Mouse (Mus musculus) hindbrain, embryonic 13.5 days (tissue): Measurements from ENCODE around the gene Gm17657. TPM values are rescaled to one million over a fixed set of nuclear protein-coding genes. Genes with fewer than 3 reads are reported as not detected.
"Not testable (repeated sequence)": the region's sequence is repeated elsewhere in the genome, so short reads cannot be mapped to it uniquely, and the experiment has no call there.

ENCODE experiments used
- ATAC-seq: fragments of 200-750 bp; cut with Nextera tagmentation; 2 replicates; pipeline ENCODE4 v1.8.0; 2017; ENCODE audit warnings: moderate TSS enrichment; ENCODE audit not compliant: low FRiP score
- H3K27ac ChIP-seq: fragments of 300-500 bp; sonication (generic); 2 replicates; pipeline ENCODE4 v1.5.1; 2015; ENCODE audit warnings: inconsistent platforms, mild to moderate bottlenecking, moderate library complexity
- H3K27me3 ChIP-seq: fragments of 300-500 bp; sonication (generic); 2 replicates; pipeline ENCODE4 v1.6.1; 2015; ENCODE audit warnings: mild to moderate bottlenecking, inconsistent platforms
- H3K36me3 ChIP-seq: fragments of 300-500 bp; sonication (generic); 2 replicates; pipeline ENCODE4 v1.6.1; 2015; ENCODE audit warnings: mild to moderate bottlenecking, inconsistent platforms
- H3K4me1 ChIP-seq: fragments of 300-500 bp; sonication (generic); replicated peaks from 2 replicates; pipeline ENCODE4 v1.6.1; 2015; ENCODE audit warnings: inconsistent platforms
- H3K4me2 ChIP-seq: fragments of 300-500 bp; sonication (generic); 2 replicates; pipeline ENCODE4 v1.6.1; 2015; ENCODE audit warnings: inconsistent platforms, mild to moderate bottlenecking, moderate library complexity
- H3K4me3 ChIP-seq: fragments of 300-500 bp; sonication (generic); 2 replicates; pipeline ENCODE4 v1.5.1; 2015; ENCODE audit warnings: mild to moderate bottlenecking, inconsistent platforms
- H3K9ac ChIP-seq: fragments of 300-500 bp; sonication (generic); 2 replicates; pipeline ENCODE4 v1.6.1; 2015; ENCODE audit warnings: mild to moderate bottlenecking, inconsistent platforms
- H3K9me3 ChIP-seq: fragments of 300-500 bp; sonication (generic); 2 replicates; pipeline ENCODE4 v1.6.1; 2016; ENCODE audit warnings: inconsistent platforms
- WGBS: fragments of 180-500 bp; shearing (Covaris S2); methylation state at CpG from one replicate; pipeline ENCODE4 v1.1.7; 2015; 5-methylcytosine and 5-hydroxymethylcytosine counted together
- polyA plus RNA-seq: library from polyadenylated mRNA; unstranded; fragments of >200 nt; fragmentation: Nextera tagmentation; extraction: Ambion mirVana; gene quantifications from 2 replicates; pipeline ENCODE4 v1.2.1, GENCODE M21; 2015

Gene Gm17657
- polyA plus RNA-seq, 1 experiment from 2014 or later = not detected

GRCm38 (mm10) chr17:29542831-29543690, 6.4 kb downstream of the Gm17657 start:
- no peaks in the 10 kb centered on the region for H3K36me3 ChIP-seq
- H3K4me3 ChIP-seq = no peak overlapping the region
- no peak overlapping the region for H3K9ac ChIP-seq
- no peaks in the 10 kb centered on the region for H3K27me3 ChIP-seq
- ATAC-seq = no peak
- 90% methylated on average over 19 of the region's 19 CpGs for WGBS
- no peak overlapping the region for H3K4me2 ChIP-seq
- H3K4me1 ChIP-seq = no peaks in the 10 kb centered on the region
- no peak overlapping the region for H3K27ac ChIP-seq
- H3K9me3 ChIP-seq = no peaks in the 10 kb centered on the region

GRCm38 (mm10) chr17:29541419-29541818, 8.0 kb downstream of the Gm17657 start:
- no peak overlapping the region for H3K4me2 ChIP-seq
- no peaks in the 10 kb centered on the region for H3K27me3 ChIP-seq
- ATAC-seq = no peak
- no peaks in the 10 kb centered on the region for H3K4me1 ChIP-seq
- no peak overlapping the region for H3K4me3 ChIP-seq
- no peaks in the 10 kb centered on the region for H3K9me3 ChIP-seq
- no peak overlapping the region for H3K9ac ChIP-seq
- H3K27ac ChIP-seq = no peak overlapping the region
- WGBS = 73% methylated on average over 14 of the region's 14 CpGs
- H3K36me3 ChIP-seq = no peaks in the 10 kb centered on the region

- Histone ChIP-seq H3K27ac (no peak overlapping the region), H3K36me3 (no peaks in the 10 kb centered on the region), H3K9me3 (no peaks in the 10 kb centered on the region), H3K4me3 (no peak overlapping the region), H3K27me3 (no peaks in the 10 kb centered on the region), H3K4me1 (no peaks in the 10 kb centered on the region), H3K9ac (no peak overlapping the region), H3K4me2 (no peak overlapping the region)
- ATAC-seq = no peak
- 87% methylated on average over 8 of the region's 8 CpGs for WGBS
Observed at GRCm38 (mm10) chr17:29540426-29540825, 9.0 kb downstream of the Gm17657 start.

GRCm38 (mm10) chr17:29533866-29534265, 15.6 kb downstream of the Gm17657 start:
- H3K27ac ChIP-seq = no peak overlapping the region
- no peak overlapping the region for H3K4me3 ChIP-seq
- H3K4me1 ChIP-seq = peaks cover 10% of the 10 kb centered on the region; the same call in 1 of the 2 replicates
- H3K36me3 ChIP-seq = no peaks in the 10 kb centered on the region
- H3K9ac ChIP-seq = no peak overlapping the region
- H3K27me3 ChIP-seq = no peaks in the 10 kb centered on the region
- H3K4me2 ChIP-seq = no peak overlapping the region
- no peaks in the 10 kb centered on the region for H3K9me3 ChIP-seq
- no peak for ATAC-seq
- 90% methylated on average over 11 of the region's 11 CpGs for WGBS

- Histone ChIP-seq H3K27ac (no peak overlapping the region), H3K36me3 (no peaks in the 10 kb centered on the region), H3K9me3 (no peaks in the 10 kb centered on the region), H3K9ac (no peak overlapping the region), H3K4me3 (no peak overlapping the region), H3K27me3 (no peaks in the 10 kb centered on the region), H3K4me2 (no peak overlapping the region), H3K4me1 (peaks cover 10% of the 10 kb centered on the region; the same call in 1 of the 2 replicates)
- ATAC-seq = no peak
- WGBS = 68% methylated on average over 10 of the region's 10 CpGs
Observed at GRCm38 (mm10) chr17:29531757-29532384, 17.6 kb downstream of the Gm17657 start.

GRCm38 (mm10) chr17:29531278-29531677, 18.2 kb downstream of the Gm17657 start:
- H3K36me3 ChIP-seq = no peaks in the 10 kb centered on the region
- H3K4me3 ChIP-seq = no peak overlapping the region
- no peak overlapping the region for H3K27ac ChIP-seq
- ATAC-seq = no peak
- H3K9me3 ChIP-seq = no peaks in the 10 kb centered on the region
- WGBS = 74% methylated on average over 9 of the region's 9 CpGs
- no peaks in the 10 kb centered on the region for H3K27me3 ChIP-seq
- H3K4me2 ChIP-seq = no peak overlapping the region
- H3K4me1 ChIP-seq = peaks cover 10% of the 10 kb centered on the region; the same call in 1 of the 2 replicates
- no peak overlapping the region for H3K9ac ChIP-seq

- Histone ChIP-seq H3K36me3 (no peaks in the 10 kb centered on the region), H3K9me3 (no peaks in the 10 kb centered on the region), H3K27me3 (no peaks in the 10 kb centered on the region), H3K4me2 (no peak overlapping the region), H3K27ac (no peak overlapping the region), H3K9ac (no peak overlapping the region), H3K4me3 (no peak overlapping the region), H3K4me1 (peaks cover 10% of the 10 kb centered on the region; the same call in 1 of the 2 replicates)
- 83% methylated on average over 6 of the region's 6 CpGs for WGBS
- no peak for ATAC-seq
Observed at GRCm38 (mm10) chr17:29530508-29530907, 18.9 kb downstream of the Gm17657 start.

GRCm38 (mm10) chr17:29528568-29529187, 20.8 kb downstream of the Gm17657 start:
- no peaks in the 10 kb centered on the region for H3K9me3 ChIP-seq
- 81% methylated on average over 8 of the region's 8 CpGs for WGBS
- no peak overlapping the region for H3K27ac ChIP-seq
- H3K36me3 ChIP-seq = no peaks in the 10 kb centered on the region
- no peak for ATAC-seq
- no peak overlapping the region for H3K9ac ChIP-seq
- peaks cover 10% of the 10 kb centered on the region; the same call in 1 of the 2 replicates for H3K4me1 ChIP-seq
- H3K4me2 ChIP-seq = no peak overlapping the region
- no peaks in the 10 kb centered on the region for H3K27me3 ChIP-seq
- no peak overlapping the region for H3K4me3 ChIP-seq

- H3K4me2 ChIP-seq = no peak overlapping the region
- no peaks in the 10 kb centered on the region for H3K36me3 ChIP-seq
- no peaks in the 10 kb centered on the region for H3K4me1 ChIP-seq
- 82% methylated on average over 2 of the region's 2 CpGs for WGBS
- H3K9ac ChIP-seq = no peak overlapping the region
- H3K9me3 ChIP-seq = no peaks in the 10 kb centered on the region
- no peak overlapping the region for H3K27ac ChIP-seq
- H3K27me3 ChIP-seq = no peaks in the 10 kb centered on the region
- ATAC-seq = no peak
- no peak overlapping the region for H3K4me3 ChIP-seq
Observed at GRCm38 (mm10) chr17:29525613-29526012, 23.8 kb downstream of the Gm17657 start.

- Histone ChIP-seq H3K9me3 (no peaks in the 10 kb centered on the region), H3K27ac (no peak overlapping the region), H3K4me1 (no peaks in the 10 kb centered on the region), H3K9ac (no peak overlapping the region), H3K4me2 (no peak overlapping the region), H3K36me3 (no peaks in the 10 kb centered on the region), H3K4me3 (no peak overlapping the region), H3K27me3 (no peaks in the 10 kb centered on the region)
- 76% methylated on average over 8 of the region's 8 CpGs for WGBS
- no peak for ATAC-seq
Observed at GRCm38 (mm10) chr17:29519731-29520130, 29.7 kb downstream of the Gm17657 start.

- not testable (repeated sequence) for H3K9ac ChIP-seq, H3K36me3 ChIP-seq, H3K4me2 ChIP-seq, H3K9me3 ChIP-seq, H3K4me1 ChIP-seq, H3K27ac ChIP-seq, H3K4me3 ChIP-seq, H3K27me3 ChIP-seq, ATAC-seq
- 96% methylated on average over 5 of the region's 5 CpGs for WGBS
Observed at GRCm38 (mm10) chr17:29518665-29519064, 30.8 kb downstream of the Gm17657 start.

GRCm38 (mm10) chr17:29514435-29514834, 35.0 kb downstream of the Gm17657 start:
- no peak overlapping the region for H3K4me2 ChIP-seq
- H3K27ac ChIP-seq = no peak overlapping the region
- H3K9me3 ChIP-seq = no peaks in the 10 kb centered on the region
- H3K27me3 ChIP-seq = no peaks in the 10 kb centered on the region
- no peaks in the 10 kb centered on the region for H3K4me1 ChIP-seq
- no peaks in the 10 kb centered on the region for H3K36me3 ChIP-seq
- 3% methylated on average over 11 of the region's 11 CpGs for WGBS
- no peak overlapping the region for H3K4me3 ChIP-seq
- no peak for ATAC-seq
- no peak overlapping the region for H3K9ac ChIP-seq
